Mouse (Mus musculus): ENCODE data around the gene St6galnac5.
"Not testable (repeated sequence)": the region's sequence is repeated elsewhere in the genome, so short reads cannot be mapped to it uniquely, and the experiment has no call there.

St6galnac5 gene

DNA sequence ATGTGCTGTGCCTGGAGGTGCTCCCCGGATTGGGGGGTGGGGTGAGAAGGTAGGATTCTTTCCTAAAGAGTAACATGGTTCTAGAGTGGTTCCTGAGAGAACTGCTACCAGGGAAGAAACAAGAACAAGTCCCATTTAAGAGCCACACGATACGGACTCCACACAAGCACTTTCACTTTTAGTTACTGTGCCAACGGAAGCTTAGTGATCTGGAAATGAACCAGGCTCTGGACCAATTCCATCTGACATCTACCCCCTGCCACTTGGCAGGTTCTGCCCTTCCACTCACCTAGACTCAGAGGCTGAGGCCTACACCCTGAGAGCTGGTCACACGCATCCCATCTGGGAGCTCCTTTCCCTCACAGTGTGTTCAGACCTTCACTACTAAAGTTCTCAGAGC lies 189.4 kb downstream of the St6galnac5 start:
- DNase-seq (ENCODE audit: low read depth, low spot score) = no peak

DNA sequence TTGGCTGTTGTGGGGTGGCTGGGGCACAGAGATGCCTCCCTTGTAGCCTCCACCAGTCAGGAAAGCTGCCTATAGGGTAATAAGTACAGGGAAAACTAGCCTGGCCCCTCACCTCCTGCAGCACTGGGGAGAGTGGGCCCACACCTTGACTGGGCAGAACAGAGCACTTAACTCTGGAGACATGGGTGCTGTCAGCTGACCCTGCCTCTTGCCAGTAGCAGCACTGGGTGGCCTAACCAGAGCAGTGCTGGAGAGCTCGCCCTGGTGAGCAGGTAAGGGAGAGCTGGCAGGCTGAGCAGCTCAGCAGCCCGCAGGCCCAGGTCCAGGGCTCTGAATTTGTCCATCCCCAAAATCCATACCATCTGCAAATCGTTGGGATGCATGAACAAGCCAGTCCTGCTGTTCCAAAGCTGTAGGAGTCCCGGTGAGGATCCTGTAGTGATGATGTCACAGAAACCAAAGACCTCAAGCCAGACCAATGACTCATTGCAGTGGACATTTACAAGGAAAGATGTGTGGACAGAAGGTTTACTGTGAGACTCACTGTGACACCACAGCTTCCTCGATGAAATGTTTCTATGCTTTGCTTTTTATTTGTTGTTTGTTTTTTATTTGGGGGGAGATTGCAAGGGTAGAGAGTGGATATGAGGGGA lies 193.6 kb downstream of the St6galnac5 start:
- not testable (repeated sequence) for DNase-seq (ENCODE audit: low read depth, low spot score)

- not testable (repeated sequence) for DNase-seq (ENCODE audit: low read depth, low spot score)
Observed at GRCm38 (mm10) chr3:152784353-152784752, 197.7 kb downstream of the St6galnac5 start.

DNA sequence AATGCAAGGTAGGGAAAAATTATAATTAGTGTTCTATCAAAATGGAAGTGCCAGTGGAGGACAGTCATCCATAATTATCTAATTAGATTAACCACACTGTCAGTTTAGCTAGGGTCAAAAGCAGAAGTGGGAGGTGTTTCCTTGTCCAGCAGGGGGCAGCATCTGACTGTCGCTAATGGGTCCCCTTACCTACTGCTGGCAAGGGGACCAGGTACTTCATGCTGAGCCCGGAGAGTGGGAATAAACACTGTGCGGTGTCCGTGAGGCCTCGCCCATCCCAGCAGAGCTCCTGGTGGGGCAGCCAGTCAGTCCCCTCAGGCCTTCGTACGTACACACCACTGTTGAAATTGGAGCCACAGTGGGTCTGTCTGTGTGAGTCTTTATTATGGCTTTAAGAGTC lies 198.3 kb downstream of the St6galnac5 start:
- peak; percentile 88 for DNase-seq (ENCODE audit: low read depth, low spot score)

DNA sequence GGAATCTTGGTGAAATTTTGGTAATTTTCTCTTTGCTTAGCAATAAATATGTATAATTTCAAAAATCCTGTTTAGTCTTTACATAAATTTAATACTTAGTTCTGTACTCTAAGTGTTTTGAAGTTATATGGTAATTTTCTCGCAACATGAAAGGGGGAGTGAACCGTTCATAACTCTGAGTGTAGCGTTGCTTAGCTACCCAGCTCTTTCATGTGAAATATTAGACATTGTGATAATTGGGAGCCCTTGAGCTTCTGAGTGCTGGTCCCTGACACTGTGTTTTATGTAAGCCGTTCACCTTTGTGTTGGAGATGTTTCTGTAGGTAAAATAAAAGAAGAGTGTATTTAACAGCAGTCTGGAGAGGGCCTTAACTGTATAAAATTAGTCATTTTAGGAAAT lies 202.2 kb downstream of the St6galnac5 start:
- DNase-seq (ENCODE audit: low read depth, low spot score) = no peak

DNA sequence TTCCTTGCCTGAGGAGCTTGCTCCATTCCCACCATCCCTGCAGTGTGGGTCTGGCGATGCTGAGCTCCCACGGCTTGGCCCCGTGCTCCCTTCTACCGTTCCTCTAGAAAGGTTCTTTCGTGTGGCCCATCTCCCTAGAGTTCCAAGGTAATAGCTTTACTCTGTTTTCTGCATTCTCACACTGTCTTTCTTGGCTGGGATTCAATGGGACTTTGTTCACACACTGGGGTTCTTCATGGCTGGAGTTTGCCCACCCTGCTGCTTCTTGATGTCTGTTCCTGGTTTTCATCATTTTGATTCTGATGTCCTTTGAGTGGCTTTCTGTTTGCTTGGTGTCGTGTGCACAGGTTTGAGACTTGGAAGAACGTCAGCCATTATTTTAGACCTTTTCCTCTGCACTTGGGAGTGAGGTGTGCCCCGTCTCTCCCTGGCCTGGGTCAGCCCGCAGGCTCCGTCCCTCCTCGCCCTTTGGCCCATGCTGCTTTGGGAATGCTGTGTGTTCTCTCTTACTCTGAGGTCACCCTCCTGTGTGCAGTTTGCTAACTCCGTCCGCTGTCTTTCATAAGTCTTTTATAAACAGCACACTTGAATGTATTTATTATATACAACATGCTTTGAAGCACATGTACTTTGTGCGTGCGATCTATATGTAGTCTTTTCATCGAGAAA lies 205.0 kb downstream of the St6galnac5 start:
- DNase-seq (ENCODE audit: low read depth, low spot score) = no peak

DNA sequence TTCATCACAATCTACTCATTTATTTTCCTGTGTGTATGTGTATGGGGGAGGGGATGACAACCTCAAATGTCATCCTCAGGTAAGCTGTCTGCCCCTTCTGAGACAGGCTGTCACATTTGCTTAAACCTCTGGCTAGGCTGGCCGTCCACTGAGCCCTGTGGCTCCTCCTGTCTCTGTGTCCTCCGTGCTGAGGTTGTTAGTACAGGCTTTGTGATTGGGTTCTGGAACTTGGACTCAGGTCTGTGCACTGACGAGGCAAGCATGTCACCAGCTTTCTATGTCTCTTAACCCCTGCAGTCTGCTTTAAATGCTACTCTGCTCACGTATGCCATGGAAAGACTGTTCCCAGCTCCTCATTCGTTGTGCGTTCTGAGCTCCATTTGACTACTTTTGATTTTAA lies 205.7 kb downstream of the St6galnac5 start:
- DNase-seq (ENCODE audit: low read depth, low spot score) = no peak

DNA sequence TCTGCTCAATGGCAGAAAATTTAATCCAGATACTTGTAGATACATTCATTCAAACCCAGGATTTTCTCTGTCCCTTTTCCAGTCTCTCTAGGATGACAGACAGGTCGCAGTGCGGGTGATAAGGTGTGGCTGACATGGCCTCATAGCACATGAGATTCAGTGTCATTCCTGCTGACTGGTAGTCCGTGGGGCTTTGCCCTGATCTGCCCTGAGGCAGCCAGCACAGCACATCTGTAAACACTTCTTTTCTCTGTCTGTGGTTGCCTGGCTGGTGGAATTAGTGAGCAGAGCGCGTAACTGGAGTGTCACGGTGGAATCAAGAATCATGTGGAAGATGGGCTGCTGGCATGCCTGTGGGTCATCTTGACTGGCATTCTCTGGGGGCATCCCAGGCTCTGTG lies 212.0 kb downstream of the St6galnac5 start:
- no peak for DNase-seq (ENCODE audit: low read depth, low spot score)

DNA sequence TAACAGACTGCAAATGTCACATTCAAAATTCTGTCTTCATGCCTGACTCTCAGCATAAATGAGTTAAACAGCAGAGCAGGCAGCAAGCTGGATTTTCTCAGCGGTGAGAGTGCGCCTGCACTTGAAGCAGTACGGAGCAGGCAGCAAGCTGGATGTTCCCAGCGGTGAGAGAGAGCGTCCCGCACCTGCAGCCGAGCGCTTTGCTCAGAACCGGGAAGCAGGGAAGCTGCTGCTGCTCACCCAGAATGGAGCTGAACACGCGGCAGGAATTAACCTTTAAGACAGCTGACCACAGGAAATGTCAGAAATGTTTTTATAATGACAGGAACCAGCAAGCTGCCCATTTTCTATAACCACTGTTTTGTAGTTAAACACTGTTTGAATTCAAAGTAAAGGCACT lies 214.6 kb downstream of the St6galnac5 start:
- no peak for DNase-seq (ENCODE audit: low read depth, low spot score)
